Mouse (Mus musculus): Measurements from ENCODE around the gene Ptprn2. TPM values are rescaled to one million over a fixed set of nuclear protein-coding genes. Genes with fewer than 3 reads are reported as not detected.

Gene Ptprn2
- total RNA-seq, 4 experiments from 2014 or later, result 0.10 TPM; not detected in 3

DNA sequence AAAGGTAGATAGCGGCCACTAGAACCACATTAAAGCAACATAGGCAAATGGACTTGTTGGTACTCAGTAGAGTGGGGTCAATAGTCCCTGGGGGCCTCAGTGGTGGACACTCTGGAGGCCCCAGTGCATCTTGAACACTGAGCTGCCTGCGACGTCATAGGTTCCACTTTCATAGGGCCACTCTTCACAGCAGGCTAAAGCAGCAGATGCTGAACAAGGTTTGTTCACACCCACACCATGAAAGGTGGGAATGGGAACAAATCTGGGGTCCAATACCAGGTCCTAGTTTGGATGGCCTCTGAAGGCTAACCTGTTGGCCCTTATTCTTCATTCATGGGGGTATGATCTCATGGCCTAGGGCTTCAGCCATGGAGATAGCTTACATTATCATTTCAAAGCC, 641.6 kb downstream of the Ptprn2 start:
- no peak for DNase-seq (ENCODE audit: low spot score in 2 of 2)

DNA sequence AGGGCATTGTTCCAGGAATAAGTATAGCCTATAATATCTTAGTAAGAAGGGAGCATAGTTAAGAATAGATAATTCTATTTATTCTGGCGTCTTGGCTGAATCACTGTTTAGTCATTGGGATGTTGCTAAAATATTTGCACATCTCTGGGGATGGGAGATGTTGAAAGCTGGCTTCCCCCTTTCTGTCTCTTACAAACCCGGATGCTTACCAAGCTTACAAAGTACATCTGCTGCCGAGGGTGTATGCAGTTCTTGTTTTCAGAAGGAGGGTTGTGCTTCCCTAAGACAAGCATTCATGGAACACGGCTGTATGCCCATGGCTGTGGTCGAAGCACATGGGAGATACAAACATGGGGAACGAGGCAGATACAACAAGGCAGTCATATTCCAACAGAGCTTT, 642.0 kb downstream of the Ptprn2 start:
- DNase-seq (ENCODE audit: low spot score in 2 of 2), result no peak

DNA sequence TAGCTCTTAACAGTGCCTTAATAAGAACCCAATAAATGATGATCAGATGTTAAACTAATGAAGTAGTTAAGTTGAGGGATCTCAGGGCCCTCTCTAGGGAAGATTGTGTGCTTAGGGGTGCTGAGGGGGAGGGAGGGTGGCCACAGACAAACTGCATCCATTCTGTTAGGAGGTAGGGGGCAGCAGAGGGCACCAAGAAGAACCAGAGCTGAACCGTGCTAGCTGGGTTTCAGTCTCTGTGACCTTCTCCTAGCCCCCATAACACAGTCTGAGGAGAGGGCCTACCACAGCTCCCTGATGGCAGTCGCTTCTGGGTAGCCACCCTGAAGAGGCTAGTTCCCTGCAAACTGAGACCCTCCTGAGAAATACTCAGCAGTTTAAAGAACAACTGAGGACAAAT, 646.6 kb downstream of the Ptprn2 start:
- no peak for DNase-seq (ENCODE audit: low spot score in 2 of 2)

DNA sequence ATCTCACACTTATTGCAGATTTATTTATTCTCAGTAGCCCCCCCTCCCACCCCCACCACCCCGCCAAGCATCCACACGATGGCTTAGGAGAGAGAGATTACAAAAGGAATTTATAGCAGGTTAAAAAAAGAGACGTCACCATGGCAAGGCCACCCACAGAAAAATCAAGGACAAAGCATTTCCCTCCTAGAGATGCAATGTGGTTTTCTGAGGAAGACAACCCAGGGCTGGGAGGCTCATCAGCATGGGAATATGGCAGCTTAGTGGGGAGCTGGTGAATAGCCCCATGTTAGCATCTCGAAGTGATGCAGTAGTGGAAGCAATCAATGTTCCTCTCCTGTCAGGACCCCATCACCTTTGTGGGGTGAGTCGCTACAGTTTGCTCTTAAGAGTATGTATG, 649.7 kb downstream of the Ptprn2 start:
- no peak for DNase-seq (ENCODE audit: low spot score in 2 of 2)

DNA sequence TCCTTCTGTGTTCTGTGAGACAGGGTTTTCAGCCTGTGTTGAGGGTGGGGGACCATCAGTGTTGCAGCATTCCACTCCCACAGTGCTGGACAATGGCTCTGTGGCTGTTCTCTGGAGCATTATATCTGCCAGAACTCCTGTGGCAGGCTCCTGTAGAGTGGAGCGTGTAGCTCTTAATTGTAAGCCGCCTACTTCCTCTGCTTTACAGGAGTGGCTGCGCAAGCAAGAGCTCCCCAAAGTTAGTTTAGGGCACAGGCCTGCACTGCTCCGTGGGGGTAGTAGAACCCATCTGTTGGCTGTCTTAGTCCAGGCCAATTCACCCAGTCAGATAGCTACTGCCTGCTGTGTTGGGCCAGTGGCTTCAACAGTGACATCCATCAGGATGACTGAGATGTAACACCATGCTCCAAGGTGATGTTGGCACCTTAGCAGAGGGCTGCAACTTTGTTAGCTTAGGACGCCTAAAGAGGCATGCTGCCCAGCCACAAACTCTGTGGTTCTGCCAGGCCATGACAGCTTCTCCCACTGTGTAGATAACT, 651.0 kb downstream of the Ptprn2 start:
- no peak for DNase-seq (ENCODE audit: low spot score in 2 of 2)

DNA sequence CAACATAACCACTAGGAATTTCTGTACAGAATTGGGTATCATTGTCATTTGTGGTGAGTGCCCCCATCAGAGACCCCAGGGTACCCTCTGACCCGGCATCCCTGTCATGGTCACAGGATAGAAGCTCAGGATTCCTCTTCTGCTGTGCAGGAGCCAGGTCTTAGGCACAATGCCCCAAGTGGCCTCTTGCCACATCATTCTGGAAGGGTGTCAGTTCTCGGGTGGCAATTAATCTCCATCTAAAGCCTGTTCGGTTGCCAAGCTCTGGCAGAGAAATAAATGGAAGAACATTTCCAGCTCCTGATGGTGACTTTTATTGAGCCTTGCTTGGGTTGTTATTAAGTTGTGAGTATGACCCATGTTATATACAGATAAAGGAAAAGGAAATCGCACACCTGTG, 655.4 kb downstream of the Ptprn2 start:
- no peak for DNase-seq (ENCODE audit: low spot score in 2 of 2)

DNA sequence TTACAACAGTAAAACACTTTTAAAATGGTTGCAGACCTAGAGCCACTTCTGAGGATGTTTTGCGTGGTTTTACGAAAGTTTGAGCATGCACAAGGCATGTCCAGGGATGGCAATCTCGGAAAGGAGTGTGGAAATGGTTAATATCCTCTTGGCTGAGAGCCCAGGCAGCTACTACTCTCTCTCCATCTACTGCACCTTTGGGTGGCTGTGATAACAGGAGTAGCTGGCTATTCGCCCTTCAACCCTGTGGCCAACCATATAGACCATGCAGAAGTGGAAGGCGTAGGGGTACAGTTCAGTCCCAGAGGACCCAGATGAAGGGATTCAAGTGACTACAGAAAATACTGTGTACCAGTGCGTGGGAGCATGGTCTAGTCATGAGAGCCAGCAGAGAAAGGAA, 655.9 kb downstream of the Ptprn2 start:
- no peak for DNase-seq (ENCODE audit: low spot score in 2 of 2)

DNA sequence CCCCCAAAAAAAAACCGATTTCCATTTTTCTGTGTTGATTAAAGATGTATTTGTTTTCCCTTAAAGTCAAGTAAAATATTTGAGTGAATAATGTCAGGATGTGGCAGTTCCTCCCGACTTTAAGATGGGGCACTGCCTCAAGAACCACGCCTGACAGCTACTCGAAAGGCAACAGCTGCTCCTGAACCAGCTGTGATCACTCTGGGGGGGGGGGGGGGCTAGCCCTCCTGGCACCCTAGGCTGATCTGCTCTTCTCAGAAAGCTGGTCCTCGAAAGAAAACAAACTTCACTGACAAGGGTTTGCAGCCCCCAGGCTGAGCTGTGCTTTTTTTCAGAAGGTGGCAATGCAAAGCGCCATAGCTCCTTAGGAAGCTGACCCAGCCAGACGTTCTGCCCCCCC, 663.7 kb downstream of the Ptprn2 start:
- DNase-seq (ENCODE audit: low spot score in 2 of 2), result no peak

DNA sequence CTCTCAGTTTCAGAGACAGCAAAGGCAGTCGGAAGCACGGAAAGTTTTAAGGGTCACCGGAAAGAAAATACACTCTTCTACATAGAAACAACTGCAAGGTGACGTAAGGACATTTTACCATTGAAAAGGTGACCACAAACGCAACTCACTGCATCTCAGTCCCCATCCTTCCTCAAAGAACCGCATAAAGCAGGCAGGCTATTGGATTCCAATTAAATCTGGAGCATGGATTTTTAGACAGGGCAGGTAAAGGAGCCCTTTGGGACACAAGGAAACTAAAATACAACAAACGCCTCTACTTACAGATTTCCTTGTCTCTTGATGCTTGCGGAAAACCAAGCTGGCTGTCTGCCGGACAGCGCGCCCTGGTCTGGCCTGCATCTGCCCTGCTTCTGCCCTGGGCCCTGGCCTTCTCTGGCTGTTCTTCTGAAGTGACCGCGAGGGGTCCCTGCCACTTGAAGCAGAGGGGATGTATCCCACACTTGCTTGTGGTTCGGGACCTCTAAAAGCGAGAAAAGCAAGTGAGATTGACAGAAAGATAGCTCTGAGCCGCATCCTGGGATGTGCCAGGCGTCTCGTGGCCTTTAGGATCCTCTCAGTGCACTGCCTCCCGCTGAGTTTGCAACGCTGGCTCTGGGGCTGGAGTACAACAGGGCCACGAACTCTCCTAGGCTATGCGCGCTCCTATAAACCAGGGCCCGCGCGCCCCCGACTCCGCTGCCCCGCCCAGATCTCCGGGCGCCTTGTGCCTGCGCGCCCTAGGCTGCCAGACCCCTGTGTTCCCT, 665.3 kb downstream of the Ptprn2 start:
- no peak for DNase-seq (ENCODE audit: low spot score in 2 of 2)

DNA sequence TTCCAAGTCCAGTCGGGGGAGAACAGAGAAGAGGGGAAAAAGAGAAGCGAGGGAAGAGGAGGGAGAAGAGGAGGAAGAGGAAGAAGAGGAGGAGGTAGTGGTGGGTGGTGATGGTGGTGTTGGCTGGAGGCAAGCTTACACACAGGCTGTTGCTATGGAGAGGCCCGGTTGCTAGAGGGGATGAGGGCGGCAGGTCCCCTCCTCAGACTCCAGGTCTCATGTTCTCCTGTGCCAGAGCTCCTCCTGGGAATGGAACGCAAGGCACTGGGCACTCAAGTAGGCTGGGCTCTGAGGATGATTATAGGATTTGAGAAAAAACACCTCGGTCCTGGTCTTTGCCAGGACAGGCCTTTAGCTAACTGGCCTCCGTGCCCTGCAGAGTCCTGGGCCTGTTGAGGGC, 666.1 kb downstream of the Ptprn2 start:
- no peak for DNase-seq (ENCODE audit: low spot score in 2 of 2)

DNA sequence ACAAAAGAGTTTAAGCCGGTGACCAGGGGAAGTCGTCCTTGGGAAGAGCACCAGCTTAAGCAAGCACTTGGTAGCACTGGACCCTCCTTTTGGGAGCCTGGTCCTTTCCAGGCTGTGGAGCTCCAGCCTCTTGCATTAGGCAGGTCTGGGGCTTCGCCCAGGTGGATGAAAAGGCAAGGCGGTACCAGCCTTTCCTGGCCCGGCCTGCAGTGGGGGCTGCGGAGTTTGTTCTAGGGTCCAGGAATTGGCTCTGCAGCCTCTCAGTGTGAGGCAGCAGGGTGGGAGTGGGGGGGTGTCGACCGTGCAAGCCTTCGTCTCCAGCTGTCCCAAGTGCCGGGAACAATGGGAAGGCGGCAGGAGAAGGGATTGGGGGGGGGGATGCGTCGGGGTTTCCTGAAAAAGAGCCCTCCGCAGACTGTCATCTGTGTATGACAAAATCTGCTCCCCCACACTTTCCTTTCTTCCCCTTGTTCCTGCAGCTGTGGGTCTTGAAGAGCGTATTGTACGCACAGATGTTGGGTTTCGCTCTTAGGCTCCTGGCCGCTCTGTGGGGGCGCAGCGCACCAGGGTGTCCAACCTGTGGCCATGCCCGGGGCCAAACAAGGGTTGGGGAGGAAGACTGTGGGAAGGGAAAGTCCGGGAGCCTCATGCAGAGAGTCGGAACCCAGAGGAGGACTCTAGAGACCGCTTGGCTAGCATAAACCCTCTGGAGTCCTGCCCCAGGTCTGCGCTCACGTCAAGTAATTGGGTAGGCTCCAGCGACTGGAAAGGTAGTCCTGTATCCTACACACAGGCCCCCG, 667.0 kb downstream of the Ptprn2 start:
- no peak for DNase-seq (ENCODE audit: low spot score in 2 of 2)

DNA sequence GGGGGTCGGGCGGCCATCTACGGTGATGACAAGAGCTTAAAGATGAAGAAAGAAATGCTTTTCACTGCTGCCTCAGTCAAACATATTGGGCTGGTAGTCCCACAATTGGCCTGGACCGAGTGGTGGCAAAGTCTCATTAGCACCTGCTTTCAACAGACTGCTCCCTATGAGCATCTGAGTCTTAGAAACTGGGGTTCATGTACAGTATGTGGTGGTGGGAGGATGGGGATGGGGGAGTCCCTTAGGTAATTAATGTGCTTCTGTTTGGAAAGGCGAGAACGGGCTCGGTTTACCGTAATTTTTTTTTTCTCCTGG, 667.6 kb downstream of the Ptprn2 start:
- no peak for DNase-seq (ENCODE audit: low spot score in 2 of 2)

DNA sequence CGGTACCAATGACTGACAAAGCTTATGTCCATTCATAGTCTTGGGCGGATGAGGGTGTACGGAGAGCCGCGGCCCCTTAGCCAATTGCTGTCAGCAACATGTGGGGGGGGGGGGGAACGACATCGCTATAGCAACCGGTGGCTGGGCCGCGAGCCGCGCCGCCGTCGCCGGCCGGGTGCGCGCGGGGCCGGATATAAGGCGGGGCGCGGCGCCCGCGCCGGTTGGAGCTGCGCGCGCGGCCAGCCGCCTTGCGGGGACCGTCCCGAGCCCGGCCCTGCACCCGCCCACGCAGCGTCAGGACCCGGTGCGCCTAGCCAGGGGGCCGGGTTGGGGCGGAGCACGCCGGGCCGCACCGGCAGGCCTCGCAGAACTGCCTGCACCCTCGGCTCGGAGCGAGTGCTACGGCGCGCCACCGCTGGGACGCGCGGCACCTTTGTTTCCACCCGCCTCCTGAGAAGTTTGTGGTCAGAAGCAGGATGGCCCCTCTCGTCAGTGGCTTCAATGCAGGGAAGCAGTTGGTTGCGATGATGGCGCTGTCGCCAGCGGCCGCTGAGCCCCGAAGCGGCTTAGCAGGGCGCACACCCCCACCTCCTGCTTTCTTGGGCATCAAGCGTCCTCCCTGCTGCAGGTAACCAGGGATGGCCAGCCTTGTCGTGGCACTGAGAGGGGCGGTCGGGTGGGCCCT, 668.3 kb downstream of the Ptprn2 start:
- no peak for DNase-seq (ENCODE audit: low spot score in 2 of 2)

DNA sequence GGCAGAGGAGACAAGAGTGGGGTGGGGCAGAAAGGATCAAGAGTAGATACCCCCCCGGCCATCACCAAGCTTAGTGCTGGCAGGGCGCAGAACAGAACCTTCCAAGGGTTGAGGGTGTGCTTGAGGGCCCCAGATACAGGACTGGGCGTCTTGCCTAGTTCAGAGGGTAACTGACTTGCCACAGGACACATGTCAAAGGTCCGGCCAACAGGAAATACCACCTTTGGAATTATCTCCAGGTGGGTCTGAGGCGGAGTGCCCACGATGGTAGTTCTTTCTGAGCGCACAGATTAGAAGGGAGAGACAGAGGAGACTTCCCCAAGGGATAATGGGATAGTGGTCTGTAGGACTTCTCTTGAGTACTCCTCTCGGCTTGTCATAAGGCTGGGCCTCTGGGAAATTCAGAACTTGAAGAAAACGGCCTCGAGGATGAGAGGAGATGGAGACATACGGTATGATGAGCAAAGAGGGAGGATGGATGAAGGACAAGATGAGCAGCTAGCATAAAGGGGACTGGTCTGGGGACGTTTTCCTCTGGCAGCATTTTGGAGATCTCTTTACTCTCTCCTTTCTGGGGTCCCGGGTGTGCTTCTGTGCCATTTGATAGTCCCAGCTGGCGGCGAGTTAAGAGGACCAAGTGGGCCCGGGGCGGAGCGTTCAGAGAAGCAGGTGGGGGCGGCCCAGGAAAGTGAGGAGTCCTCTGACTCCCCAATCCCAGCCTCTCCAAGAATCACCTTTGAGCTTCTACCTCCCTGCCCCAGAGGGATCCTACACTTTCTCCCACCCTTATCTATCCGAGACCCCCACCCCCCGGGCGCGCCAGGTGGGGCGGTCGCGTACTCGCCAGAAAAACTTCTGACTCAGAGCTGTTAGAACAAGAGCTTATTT, 669.1 kb downstream of the Ptprn2 start:
- no peak for DNase-seq (ENCODE audit: low spot score in 2 of 2)

DNA sequence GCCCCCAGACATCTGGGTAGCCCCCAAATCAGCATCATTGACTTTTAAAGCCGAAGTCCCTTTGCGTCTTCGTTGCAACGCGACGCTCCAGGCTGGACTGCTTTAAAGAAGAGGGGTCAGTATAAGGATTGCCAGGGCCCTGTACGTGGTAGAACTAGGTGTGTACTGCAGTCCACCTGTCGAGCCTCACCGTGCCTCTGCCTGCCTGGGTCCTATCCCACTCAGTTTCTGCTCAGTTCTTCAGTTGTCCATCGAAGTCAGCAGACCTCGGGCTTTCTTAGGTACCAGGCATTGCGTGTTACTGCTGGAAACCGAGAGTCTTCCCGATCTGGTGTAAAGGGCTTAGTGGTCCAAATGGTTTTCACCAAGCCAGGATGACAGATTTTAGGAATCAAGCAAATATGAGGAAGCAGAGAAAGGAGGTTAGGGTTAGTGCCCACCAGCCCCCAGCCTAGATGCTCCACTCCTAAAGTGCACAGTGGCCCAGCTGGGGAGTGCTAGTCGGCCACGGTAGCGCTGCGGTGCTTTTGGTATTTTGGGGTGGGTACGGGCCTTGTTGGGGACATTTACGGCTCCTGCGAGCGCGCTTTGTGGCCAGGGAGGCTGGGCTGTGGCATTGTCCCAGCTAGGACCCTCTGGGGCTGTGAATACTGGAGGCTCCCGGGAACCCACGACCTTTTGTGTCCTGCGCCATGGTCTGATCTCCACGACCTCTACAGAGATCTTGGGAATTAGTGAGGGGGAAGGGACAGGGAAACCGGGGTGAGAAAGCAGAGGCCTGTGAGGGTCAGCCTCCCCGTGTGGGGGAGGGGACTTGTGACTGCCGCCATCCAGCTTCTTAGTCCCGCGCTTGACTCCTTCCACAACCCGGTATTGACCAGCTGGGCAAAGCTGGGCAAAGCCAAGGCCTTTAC, 670.0 kb downstream of the Ptprn2 start:
- DNase-seq (ENCODE audit: low spot score in 2 of 2), result no peak

DNA sequence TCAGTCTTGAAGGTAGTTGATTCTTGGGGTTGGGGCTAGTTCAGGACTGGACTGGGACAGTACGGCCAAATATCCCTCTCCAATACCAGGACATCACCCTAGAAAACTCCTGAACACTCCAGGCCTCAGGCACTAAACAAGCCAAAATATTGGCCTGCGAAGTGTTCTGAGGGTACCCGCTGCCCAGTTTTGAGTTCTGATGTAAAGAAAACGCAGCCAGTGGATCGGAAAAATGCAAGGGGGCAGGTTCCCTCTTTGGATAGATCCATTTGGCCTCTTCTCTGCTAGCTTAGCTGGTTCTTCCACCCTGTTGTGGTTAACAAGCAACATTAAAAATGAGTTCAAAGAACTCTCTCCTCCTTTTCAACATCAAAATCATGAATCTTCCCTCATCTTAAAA, 670.7 kb downstream of the Ptprn2 start:
- no peak for DNase-seq (ENCODE audit: low spot score in 2 of 2)

DNA sequence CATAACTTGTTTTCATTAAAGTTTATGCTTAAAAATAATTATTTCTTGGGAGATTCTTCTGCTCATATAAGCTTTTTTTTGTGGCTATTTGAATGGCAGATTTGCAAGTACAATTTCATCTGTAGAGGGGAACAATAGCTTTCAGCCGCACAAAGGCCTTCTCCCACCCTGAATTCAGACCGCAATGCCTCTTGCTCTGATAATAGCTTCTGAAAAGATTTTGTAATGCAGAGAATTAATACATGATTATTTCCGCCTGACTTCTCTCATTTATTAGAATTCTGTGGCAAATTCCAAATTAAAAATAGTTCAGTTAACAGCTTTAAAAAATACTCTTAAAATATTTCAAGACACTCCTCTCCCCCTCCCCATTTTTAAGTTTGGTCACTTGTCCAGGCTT, 671.3 kb downstream of the Ptprn2 start:
- no peak for DNase-seq (ENCODE audit: low spot score in 2 of 2)

DNA sequence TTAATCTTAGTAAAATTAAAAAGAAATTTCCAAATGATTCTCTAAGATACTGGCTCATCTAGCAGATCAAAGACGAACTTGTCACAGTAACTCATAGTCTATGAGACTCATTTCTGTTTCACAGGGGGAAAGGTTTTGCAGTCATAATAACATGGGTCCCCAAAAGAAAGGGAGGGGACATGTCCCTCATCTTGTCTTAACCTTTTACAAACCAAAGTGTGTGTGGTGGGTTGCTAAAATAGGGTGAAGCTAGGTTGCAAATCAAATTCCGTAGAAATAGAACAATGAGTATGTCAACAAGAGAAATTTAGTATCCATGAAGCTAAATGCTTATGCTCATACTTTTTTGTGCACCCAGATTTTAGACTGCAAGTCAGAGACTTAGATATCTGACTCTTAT, 671.7 kb downstream of the Ptprn2 start:
- DNase-seq (ENCODE audit: low spot score in 2 of 2), result no peak

DNA sequence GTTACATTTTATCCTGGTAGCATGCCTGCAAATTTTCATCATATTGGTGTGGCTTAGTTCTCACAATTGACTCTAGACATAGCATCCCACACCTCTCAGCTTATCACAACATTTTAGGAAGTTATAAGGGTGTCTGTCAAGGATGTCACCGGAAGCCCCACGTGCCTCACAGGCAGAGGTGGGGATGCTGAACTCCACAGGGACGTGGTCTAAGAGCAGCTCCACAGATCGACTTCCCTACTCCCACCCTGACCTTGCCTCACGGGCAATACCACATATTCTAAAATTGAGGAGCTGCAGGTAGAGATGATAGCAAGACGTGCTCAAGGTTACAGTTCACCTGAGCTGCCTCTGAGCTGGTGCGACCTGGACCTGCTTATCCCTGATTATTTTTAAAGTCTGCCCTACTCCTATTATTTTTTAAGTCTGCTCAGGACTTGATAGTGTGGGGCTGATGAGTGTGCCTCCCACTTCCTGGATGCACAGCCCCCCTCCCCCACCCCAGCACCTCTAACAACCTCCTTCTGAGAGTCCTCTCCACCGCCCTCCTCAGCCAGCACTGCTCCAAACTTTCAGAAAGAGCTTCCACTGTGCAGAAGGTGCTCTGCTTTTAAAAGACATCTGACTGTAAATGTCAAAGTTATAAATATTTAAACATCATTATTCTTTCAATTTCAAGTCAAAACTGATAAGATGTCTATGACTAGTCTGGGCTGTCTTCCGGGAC, 672.3 kb downstream of the Ptprn2 start:
- no peak for DNase-seq (ENCODE audit: low spot score in 2 of 2)

Data from gastrocnemius, adult 8-10 months (tissue).